Mouse (Mus musculus) bone marrow, adult 2 months (tissue): ENCODE measurements around the gene Dlg2. TPM values are rescaled to one million over a fixed set of nuclear protein-coding genes. Genes with fewer than 3 reads are reported as not detected.

Experiments used
- H3K27ac ChIP-seq: fragments of 200-500 bp; 2 replicates; pipeline ENCODE4 v1.5.1; 2012; ENCODE audit warnings: low read depth, mild to moderate bottlenecking, control low read depth, inconsistent platforms, low read length; ENCODE audit not compliant: control insufficient read depth, poor library complexity, insufficient read depth
- H3K4me1 ChIP-seq: fragments of 200-500 bp; 2 replicates; pipeline ENCODE4 v1.6.1; 2011; ENCODE audit warnings: low read length; ENCODE audit not compliant: control insufficient read depth, insufficient read depth
- H3K4me3 ChIP-seq: fragments of 200-500 bp; replicated peaks from 2 replicates; pipeline ENCODE3; 2011; ENCODE audit warnings: mild to moderate bottlenecking, low read depth, low read length, control low read depth; ENCODE audit not compliant: control insufficient read depth
- CTCF ChIP-seq: fragments of 200-500 bp; IDR thresholded peaks from 2 replicates; pipeline ENCODE4 v1.5.1; 2011; ENCODE audit warnings: low read length, control low read depth; ENCODE audit not compliant: control insufficient read depth, insufficient read depth
- POLR2A ChIP-seq: fragments of 200-500 bp; IDR thresholded peaks from 2 replicates; pipeline ENCODE4 v1.6.1; 2011; ENCODE audit warnings: low read depth, mild to moderate bottlenecking, control low read depth, low read length, borderline replicate concordance; ENCODE audit not compliant: control insufficient read depth
- WGBS: fragments of 180-500 bp; shearing (Covaris S2); methylation state at CpG from one replicate; pipeline ENCODE4 v1.1.7; 2018; 5-methylcytosine and 5-hydroxymethylcytosine counted together
- polyA plus RNA-seq: library from polyadenylated mRNA; stranded (reverse); fragments of >200 nt; gene quantifications from 2 replicates; pipeline ENCODE4 v1.2.4, GENCODE M21; 2011; ENCODE audit warnings: low replicate concordance; ENCODE audit not compliant: missing spikeins, insufficient read depth, insufficient read length

The Dlg2 gene
- polyA plus RNA-seq, 1 experiment, result 11.7 TPM

- no peak overlapping the region for H3K4me3 ChIP-seq
- H3K4me1 ChIP-seq, result no peaks in the 10 kb centered on the region; the same call in none of the 2 replicates
- TF ChIP-seq POLR2A (no peak), CTCF (no peak)
- WGBS, result 74% methylated on average over 1 of the region's 1 CpGs
- H3K27ac ChIP-seq, result no peak overlapping the region
Measured at GRCm38 (mm10) chr7:92147499-92147898, 1671.0 kb downstream of the Dlg2 start.

- TF ChIP-seq CTCF (no peak), POLR2A (no peak)
- H3K4me3 ChIP-seq, result no peak overlapping the region
- no peaks in the 10 kb centered on the region; the same call in none of the 2 replicates for H3K4me1 ChIP-seq
- H3K27ac ChIP-seq, result no peak overlapping the region
- WGBS, result 9% methylated on average over 3 of the region's 3 CpGs
Measured at GRCm38 (mm10) chr7:92150768-92151167, 1674.3 kb downstream of the Dlg2 start.

GRCm38 (mm10) chr7:92154603-92155002 lies 1678.1 kb downstream of the Dlg2 start:
- H3K27ac ChIP-seq, result no peak overlapping the region
- H3K4me3 ChIP-seq, result no peak overlapping the region
- no peak for TF ChIP-seq POLR2A
- H3K4me1 ChIP-seq, result no peaks in the 10 kb centered on the region; the same call in 1 of the 2 replicates

- Histone ChIP-seq H3K27ac (no peak overlapping the region), H3K4me1 (no peaks in the 10 kb centered on the region), H3K4me3 (no peak overlapping the region)
- WGBS, result 82% methylated on average over 2 of the region's 2 CpGs
- TF ChIP-seq POLR2A, result no peak
- TF ChIP-seq CTCF, result no peak
Measured at GRCm38 (mm10) chr7:92163150-92163549, 1686.7 kb downstream of the Dlg2 start.

- Histone ChIP-seq H3K27ac (no peak overlapping the region), H3K4me1 (no peaks in the 10 kb centered on the region), H3K4me3 (no peak overlapping the region)
- WGBS, result 66% methylated on average over 2 of the region's 2 CpGs
- no peak for TF ChIP-seq POLR2A
- no peak for TF ChIP-seq CTCF
Measured at GRCm38 (mm10) chr7:92164316-92164715, 1687.8 kb downstream of the Dlg2 start.

- H3K4me3 ChIP-seq, result no peak overlapping the region
- no peak overlapping the region for H3K27ac ChIP-seq
- WGBS, result 70% methylated on average over 6 of the region's 6 CpGs
- no peaks in the 10 kb centered on the region for H3K4me1 ChIP-seq
- no peak for TF ChIP-seq POLR2A
- no peak for TF ChIP-seq CTCF
Measured at GRCm38 (mm10) chr7:92164875-92165518, 1688.5 kb downstream of the Dlg2 start.

GRCm38 (mm10) chr7:92180029-92180428 lies 1703.6 kb downstream of the Dlg2 start:
- WGBS, result 44% methylated on average over 5 of the region's 5 CpGs
- no peak overlapping the region for H3K4me3 ChIP-seq

GRCm38 (mm10) chr7:92180591-92181587 lies 1704.4 kb downstream of the Dlg2 start:
- WGBS, result 9% methylated on average over 29 of the region's 29 CpGs
- no peaks in the 10 kb centered on the region for H3K4me1 ChIP-seq
- peak overlapping the region; percentile 2 for H3K4me3 ChIP-seq
- H3K27ac ChIP-seq, result no peak overlapping the region
- TF ChIP-seq POLR2A, result no peak
- TF ChIP-seq CTCF, result no peak

More at GRCm38 (mm10) chr7:92180029-92180428, 1703.6 kb downstream of the Dlg2 start:
- TF ChIP-seq POLR2A (no peak), CTCF (no peak)
- H3K27ac ChIP-seq, result no peak overlapping the region
- H3K4me1 ChIP-seq, result no peaks in the 10 kb centered on the region
